Mouse (Mus musculus) lung, postnatal 0 days (tissue): ENCODE measurements around the gene Oser1.

Experiments used
- CTCF ChIP-seq: IDR thresholded peaks from 2 replicates; pipeline ENCODE4 v1.5.1; 2016; ENCODE audit warnings: antibody characterized with exemption, mild to moderate bottlenecking
- EP300 ChIP-seq: IDR thresholded peaks from 2 replicates; pipeline ENCODE4 v1.6.1; 2016; ENCODE audit warnings: antibody characterized with exemption, mild to moderate bottlenecking, control low read depth

GRCm38 (mm10) chr2:163418841-163419345 is 5.6 kb downstream of the Oser1 start:
- TF ChIP-seq CTCF = no peak
- TF ChIP-seq EP300 = no peak
